Mouse (Mus musculus) embryonic facial prominence, embryonic 15.5 days (tissue): ENCODE results near the gene St8sia6. TPM values are rescaled to one million over a fixed set of nuclear protein-coding genes. Genes with fewer than 3 reads are reported as not detected.

ENCODE experiments used
- ATAC-seq: fragments of 200-750 bp; cut with Nextera tagmentation; 2 replicates; pipeline ENCODE4 v1.8.0; 2017; ENCODE audit warnings: low read depth, moderate TSS enrichment; ENCODE audit not compliant: insufficient number of reproducible peaks, low FRiP score, low TSS enrichment
- H3K27ac ChIP-seq: fragments of 300-500 bp; sonication (generic); replicated peaks from 2 replicates; pipeline ENCODE4 v1.5.1; 2015; ENCODE audit warnings: mild to moderate bottlenecking, inconsistent platforms
- H3K27me3 ChIP-seq: fragments of 300-500 bp; sonication (generic); 2 replicates; pipeline ENCODE4 v1.6.1; 2015; ENCODE audit warnings: inconsistent platforms
- H3K36me3 ChIP-seq: fragments of 300-500 bp; sonication (generic); 2 replicates; pipeline ENCODE4 v1.6.1; 2015; ENCODE audit warnings: mild to moderate bottlenecking, inconsistent platforms
- H3K4me1 ChIP-seq: fragments of 300-500 bp; sonication (generic); 2 replicates; pipeline ENCODE4 v1.6.1; 2015; ENCODE audit warnings: inconsistent platforms
- H3K4me2 ChIP-seq: fragments of 300-500 bp; sonication (generic); replicated peaks from 2 replicates; pipeline ENCODE4 v1.6.1; 2015; ENCODE audit warnings: mild to moderate bottlenecking, inconsistent platforms
- H3K4me3 ChIP-seq: fragments of 300-500 bp; sonication (generic); replicated peaks from 2 replicates; pipeline ENCODE4 v1.5.1; 2015; ENCODE audit warnings: mild to moderate bottlenecking, inconsistent platforms
- H3K9ac ChIP-seq: fragments of 300-500 bp; sonication (generic); 2 replicates; pipeline ENCODE4 v1.6.1; 2015; ENCODE audit warnings: inconsistent platforms
- H3K9me3 ChIP-seq: fragments of 300-500 bp; sonication (generic); replicated peaks from 2 replicates; pipeline ENCODE4 v1.6.1; 2016; ENCODE audit warnings: inconsistent platforms
- WGBS: fragments of 180-500 bp; shearing (Covaris S2); methylation state at CpG from one replicate; pipeline ENCODE4 v1.1.7; 2015; 5-methylcytosine and 5-hydroxymethylcytosine counted together
- polyA plus RNA-seq: library from polyadenylated mRNA; unstranded; fragments of >200 nt; fragmentation: Nextera tagmentation; extraction: Ambion mirVana; gene quantifications from 2 replicates; pipeline ENCODE4 v1.2.1, GENCODE M21; 2015

Gene St8sia6
- polyA plus RNA-seq, 1 experiment from 2014 or later, result 2.5 TPM

DNA sequence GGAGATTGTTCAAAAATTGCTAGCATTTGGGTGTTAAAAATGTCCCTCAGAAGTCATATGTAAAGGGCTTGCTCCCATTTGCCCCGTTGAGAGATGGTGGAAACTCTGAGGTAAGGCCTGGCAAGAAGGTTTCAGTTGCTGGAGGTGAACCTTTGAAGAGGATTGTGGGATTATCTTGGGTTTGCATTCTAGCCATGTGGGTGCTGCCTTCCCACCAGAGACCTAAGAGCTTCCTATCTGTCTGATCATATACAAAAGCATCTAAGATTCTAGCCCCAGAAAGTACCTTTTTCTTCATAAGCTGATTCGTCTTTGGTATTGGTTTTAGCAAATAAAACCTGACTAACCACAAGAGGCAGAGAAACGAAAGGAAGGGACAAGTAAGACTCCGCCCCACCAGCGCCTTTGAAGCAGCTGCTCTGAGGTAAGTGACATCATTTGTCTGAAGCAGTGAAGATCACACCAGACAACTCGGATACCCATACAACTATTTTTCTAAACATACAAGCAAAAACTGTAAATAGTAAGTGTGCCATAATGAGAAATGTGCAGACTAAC lies 75.2 kb downstream of the St8sia6 start:
- Histone ChIP-seq H3K9ac (no peak overlapping the region), H3K27ac (no peak overlapping the region), H3K36me3 (no peaks in the 10 kb centered on the region), H3K4me2 (no peak overlapping the region), H3K9me3 (no peaks in the 10 kb centered on the region), H3K4me1 (no peaks in the 10 kb centered on the region), H3K27me3 (no peaks in the 10 kb centered on the region), H3K4me3 (no peak overlapping the region)
- ATAC-seq, result no peak
- 72% methylated on average over 6 of the region's 6 CpGs for WGBS

GRCm38 (mm10) chr2:13708785-13709184 lies 85.1 kb downstream of the St8sia6 start:
- no peak overlapping the region for H3K4me3 ChIP-seq
- H3K4me2 ChIP-seq, result no peak overlapping the region
- H3K36me3 ChIP-seq, result no peaks in the 10 kb centered on the region
- no peaks in the 10 kb centered on the region for H3K4me1 ChIP-seq
- no peak overlapping the region for H3K27ac ChIP-seq
- no peaks in the 10 kb centered on the region for H3K9me3 ChIP-seq
- WGBS, result 32% methylated on average over 1 of the region's 1 CpGs
- no peak for ATAC-seq
- no peak overlapping the region for H3K9ac ChIP-seq
- H3K27me3 ChIP-seq, result no peaks in the 10 kb centered on the region

GRCm38 (mm10) chr2:13697514-13697913 lies 96.3 kb downstream of the St8sia6 start:
- Histone ChIP-seq H3K9me3 (no peaks in the 10 kb centered on the region), H3K9ac (no peak overlapping the region), H3K4me1 (no peaks in the 10 kb centered on the region), H3K4me3 (no peak overlapping the region), H3K36me3 (no peaks in the 10 kb centered on the region), H3K27me3 (no peaks in the 10 kb centered on the region), H3K4me2 (no peak overlapping the region), H3K27ac (no peak overlapping the region)
- no peak; the same call in 1 of the 2 replicates for ATAC-seq

GRCm38 (mm10) chr2:13694417-13694816 lies 99.4 kb downstream of the St8sia6 start:
- no peaks in the 10 kb centered on the region for H3K36me3 ChIP-seq
- no peak overlapping the region for H3K9ac ChIP-seq
- ATAC-seq, result no peak
- no peaks in the 10 kb centered on the region for H3K27me3 ChIP-seq
- H3K27ac ChIP-seq, result no peak overlapping the region
- 70% methylated on average over 2 of the region's 2 CpGs for WGBS
- H3K9me3 ChIP-seq, result no peaks in the 10 kb centered on the region
- no peak overlapping the region for H3K4me3 ChIP-seq
- no peaks in the 10 kb centered on the region for H3K4me1 ChIP-seq
- H3K4me2 ChIP-seq, result no peak overlapping the region

- H3K27ac ChIP-seq, result no peak overlapping the region
- no peaks in the 10 kb centered on the region for H3K9me3 ChIP-seq
- no peak overlapping the region for H3K9ac ChIP-seq
- no peaks in the 10 kb centered on the region for H3K27me3 ChIP-seq
- H3K36me3 ChIP-seq, result no peaks in the 10 kb centered on the region
- 82% methylated on average over 4 of the region's 4 CpGs for WGBS
- ATAC-seq, result no peak
- no peak overlapping the region for H3K4me2 ChIP-seq
- no peak overlapping the region for H3K4me3 ChIP-seq
- no peaks in the 10 kb centered on the region for H3K4me1 ChIP-seq
Measured at GRCm38 (mm10) chr2:13684380-13684779, 109.5 kb downstream of the St8sia6 start.

DNA sequence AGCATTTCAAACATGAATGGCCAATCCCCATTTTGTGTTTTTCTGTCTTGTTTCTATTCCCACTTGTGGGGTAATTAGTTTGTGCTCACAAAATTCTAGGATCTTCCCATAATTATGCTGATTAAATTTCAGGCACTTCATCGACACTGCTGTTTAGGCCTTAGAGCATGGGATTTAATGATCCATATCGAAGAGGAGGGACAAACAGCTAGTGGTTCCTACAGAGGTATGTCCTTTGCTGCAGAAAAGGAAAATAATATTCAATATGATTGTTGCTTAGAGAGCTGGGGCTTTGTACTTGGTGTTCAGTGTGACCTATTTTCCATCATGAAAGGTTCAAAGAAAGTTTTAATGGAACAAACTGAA lies 110.7 kb downstream of the St8sia6 start:
- H3K36me3 ChIP-seq, result no peaks in the 10 kb centered on the region
- H3K9me3 ChIP-seq, result no peaks in the 10 kb centered on the region
- H3K27me3 ChIP-seq, result no peaks in the 10 kb centered on the region
- H3K27ac ChIP-seq, result no peak overlapping the region
- 77% methylated on average over 2 of the region's 2 CpGs for WGBS
- no peak overlapping the region for H3K9ac ChIP-seq
- H3K4me1 ChIP-seq, result no peaks in the 10 kb centered on the region
- no peak overlapping the region for H3K4me2 ChIP-seq
- H3K4me3 ChIP-seq, result no peak overlapping the region
- no peak for ATAC-seq

- Histone ChIP-seq H3K27me3 (no peaks in the 10 kb centered on the region), H3K4me3 (no peak overlapping the region), H3K27ac (no peak overlapping the region), H3K9me3 (no peaks in the 10 kb centered on the region), H3K36me3 (no peaks in the 10 kb centered on the region), H3K4me1 (no peaks in the 10 kb centered on the region), H3K4me2 (no peak overlapping the region), H3K9ac (no peak overlapping the region)
- no peak for ATAC-seq
- WGBS, result 30% methylated on average over 4 of the region's 4 CpGs
Measured at GRCm38 (mm10) chr2:13682488-13683204, 111.2 kb downstream of the St8sia6 start.

DNA sequence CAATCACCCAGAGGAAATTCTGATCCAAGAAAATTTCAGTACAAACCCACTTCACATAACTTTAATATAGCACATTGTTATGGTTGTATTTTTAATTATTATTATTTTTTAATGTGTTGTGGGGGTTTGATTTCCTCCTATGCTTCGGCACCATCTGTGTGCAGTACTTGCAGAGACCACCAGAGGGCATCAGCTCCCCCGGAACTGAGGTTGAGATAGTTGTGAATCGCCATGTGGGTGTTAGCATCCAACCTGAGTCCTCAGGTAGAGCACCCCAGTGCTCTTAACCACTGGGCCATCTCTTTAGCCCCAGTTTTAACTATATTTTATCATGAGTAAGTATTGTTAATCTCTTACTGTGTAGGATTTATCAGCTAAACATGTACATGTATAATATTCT lies 120.9 kb downstream of the St8sia6 start:
- Histone ChIP-seq H3K36me3 (no peaks in the 10 kb centered on the region), H3K9ac (no peak overlapping the region), H3K4me3 (no peak overlapping the region), H3K9me3 (no peaks in the 10 kb centered on the region), H3K4me2 (no peak overlapping the region), H3K27me3 (no peaks in the 10 kb centered on the region), H3K27ac (no peak overlapping the region), H3K4me1 (no peaks in the 10 kb centered on the region)
- no peak for ATAC-seq
- 73% methylated on average over 3 of the region's 3 CpGs for WGBS

GRCm38 (mm10) chr2:13672426-13672825 lies 121.4 kb downstream of the St8sia6 start:
- Histone ChIP-seq H3K36me3 (no peaks in the 10 kb centered on the region), H3K27me3 (no peaks in the 10 kb centered on the region), H3K4me3 (no peak overlapping the region), H3K27ac (no peak overlapping the region), H3K4me2 (no peak overlapping the region), H3K9ac (no peak overlapping the region), H3K9me3 (no peaks in the 10 kb centered on the region), H3K4me1 (no peaks in the 10 kb centered on the region)
- ATAC-seq, result no peak
- WGBS, result 77% methylated on average over 12 of the region's 12 CpGs

DNA sequence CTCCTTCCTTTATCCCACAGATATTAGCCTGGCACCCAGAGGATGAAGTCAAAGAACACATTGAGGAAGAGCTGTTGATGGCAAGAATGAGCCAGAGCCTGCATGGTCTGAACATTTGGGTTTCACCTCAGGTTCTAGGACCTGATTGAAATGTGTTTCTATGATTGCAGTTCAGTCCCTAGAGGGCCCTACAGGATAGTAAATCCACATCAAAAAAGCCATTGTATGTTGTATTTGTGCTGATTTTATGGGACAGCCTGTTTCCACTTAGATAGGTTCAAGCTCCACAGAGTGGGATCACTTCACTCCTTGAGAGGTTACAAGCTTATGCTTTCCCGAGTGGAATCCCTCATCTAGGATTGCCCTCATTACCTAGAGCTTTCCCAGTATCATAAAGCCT lies 159.0 kb downstream of the St8sia6 start:
- H3K27ac ChIP-seq, result no peak overlapping the region
- H3K4me1 ChIP-seq, result no peaks in the 10 kb centered on the region
- no peaks in the 10 kb centered on the region for H3K9me3 ChIP-seq
- ATAC-seq, result no peak
- 32% methylated on average over 1 of the region's 1 CpGs for WGBS
- no peaks in the 10 kb centered on the region for H3K36me3 ChIP-seq
- no peak overlapping the region for H3K9ac ChIP-seq
- no peak overlapping the region for H3K4me2 ChIP-seq
- H3K4me3 ChIP-seq, result no peak overlapping the region
- H3K27me3 ChIP-seq, result no peaks in the 10 kb centered on the region

DNA sequence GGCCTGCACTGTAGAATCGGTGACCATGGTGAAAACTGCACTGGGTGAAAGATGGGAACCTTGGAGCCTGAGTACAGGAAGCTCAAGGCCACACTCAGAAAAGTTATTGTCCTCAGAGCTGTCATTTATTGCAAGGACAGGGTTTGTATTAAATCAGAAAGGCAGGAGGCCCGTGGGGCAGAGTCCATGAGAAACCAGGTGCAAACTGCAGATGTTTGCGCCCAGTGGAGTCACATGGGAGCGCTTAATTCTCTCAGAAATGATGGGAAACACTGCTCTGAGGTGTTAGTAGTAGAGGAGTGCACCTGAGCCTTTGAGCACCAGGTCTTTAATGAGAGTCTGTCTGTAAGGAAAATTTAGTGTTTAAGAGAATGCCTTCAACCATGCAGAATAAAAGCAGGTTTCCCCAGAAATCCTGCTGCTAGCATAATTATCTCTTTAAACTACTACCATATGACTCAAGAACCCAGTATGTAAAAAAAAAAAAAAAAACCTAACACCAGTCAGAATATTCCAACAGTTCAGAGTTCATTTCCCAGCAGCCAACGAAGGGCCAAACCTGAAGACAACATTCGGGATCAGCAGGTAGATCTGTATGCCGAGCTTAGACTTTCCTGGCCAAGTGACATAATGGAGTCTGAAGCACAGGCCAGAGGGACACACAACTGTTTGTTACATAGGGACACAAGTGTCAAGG lies 163.6 kb downstream of the St8sia6 start:
- ATAC-seq, result 0 out of 2 replicates have a peak, but pooled peaks have one; percentile 60
- WGBS, result 69% methylated on average over 7 of the region's 7 CpGs
- Histone ChIP-seq H3K36me3 (no peaks in the 10 kb centered on the region), H3K4me1 (no peaks in the 10 kb centered on the region), H3K4me2 (no peak overlapping the region), H3K9me3 (no peaks in the 10 kb centered on the region), H3K27ac (no peak overlapping the region), H3K27me3 (no peaks in the 10 kb centered on the region), H3K4me3 (no peak overlapping the region), H3K9ac (no peak overlapping the region)
